Mouse (Mus musculus) small intestine, adult 2 months (tissue): ENCODE measurements at regions not wholly inside any gene's neighbourhood (a gene's known extent, or its start where the extent isn't known, plus 50 kb on each side); places are given as distances from the start of the nearest gene placed in this dataset.

Source experiments
- H3K27ac ChIP-seq: fragments of 200-500 bp; 2 replicates; pipeline ENCODE4 v1.5.1; 2012; ENCODE audit warnings: low read depth, low read length, control low read depth, inconsistent platforms; ENCODE audit not compliant: insufficient read depth
- H3K27me3 ChIP-seq: fragments of 200-500 bp; 2 replicates; pipeline ENCODE4 v1.6.1; 2012; ENCODE audit warnings: mild to moderate bottlenecking, moderate library complexity, low read length, inconsistent platforms; ENCODE audit not compliant: control insufficient read depth, insufficient read depth
- H3K36me3 ChIP-seq: fragments of 200-500 bp; 2 replicates; pipeline ENCODE4 v1.6.1; 2012; ENCODE audit warnings: mild to moderate bottlenecking, low read length, control low read depth, inconsistent platforms; ENCODE audit not compliant: control insufficient read depth, insufficient read depth
- H3K4me1 ChIP-seq: fragments of 200-500 bp; 2 replicates; pipeline ENCODE4 v1.6.1; 2012; ENCODE audit warnings: low read length, inconsistent platforms, mixed read lengths; ENCODE audit not compliant: control insufficient read depth, insufficient read depth, insufficient read length
- H3K4me3 ChIP-seq: fragments of 200-500 bp; 2 replicates; pipeline ENCODE4 v1.5.1; 2012; ENCODE audit warnings: low read depth, mild to moderate bottlenecking, control low read depth, inconsistent platforms, low read length, moderate library complexity
- CTCF ChIP-seq: fragments of 200-500 bp; IDR thresholded peaks from 2 replicates; pipeline ENCODE4 v1.5.1; 2012; ENCODE audit warnings: low read depth, mild to moderate bottlenecking, control low read depth, inconsistent platforms, low read length, moderate library complexity, mixed read lengths; ENCODE audit not compliant: insufficient replicate concordance, insufficient read length; ENCODE audit errors: extremely low read depth
- POLR2A ChIP-seq: fragments of 200-500 bp; IDR thresholded peaks from 2 replicates; pipeline ENCODE4 v1.6.1; 2012; ENCODE audit warnings: low read depth, mild to moderate bottlenecking, control low read depth, inconsistent platforms, low read length, moderate library complexity
- WGBS: fragments of 180-500 bp; shearing (Covaris S2); methylation state at CpG from one replicate; pipeline ENCODE4 v1.1.7; 2018; 5-methylcytosine and 5-hydroxymethylcytosine counted together

GRCm38 (mm10) chr2:46283929-46284598 lies 1166.9 kb upstream of the Zeb2 start:
- no peak for TF ChIP-seq POLR2A
- no peak for TF ChIP-seq CTCF
- 76% methylated on average over 5 of the region's 5 CpGs for WGBS
- Histone ChIP-seq H3K36me3 (no peaks in the 10 kb centered on the region), H3K27me3 (no peaks in the 10 kb centered on the region), H3K27ac (no peak overlapping the region), H3K4me3 (no peak overlapping the region), H3K4me1 (no peaks in the 10 kb centered on the region)

DNA sequence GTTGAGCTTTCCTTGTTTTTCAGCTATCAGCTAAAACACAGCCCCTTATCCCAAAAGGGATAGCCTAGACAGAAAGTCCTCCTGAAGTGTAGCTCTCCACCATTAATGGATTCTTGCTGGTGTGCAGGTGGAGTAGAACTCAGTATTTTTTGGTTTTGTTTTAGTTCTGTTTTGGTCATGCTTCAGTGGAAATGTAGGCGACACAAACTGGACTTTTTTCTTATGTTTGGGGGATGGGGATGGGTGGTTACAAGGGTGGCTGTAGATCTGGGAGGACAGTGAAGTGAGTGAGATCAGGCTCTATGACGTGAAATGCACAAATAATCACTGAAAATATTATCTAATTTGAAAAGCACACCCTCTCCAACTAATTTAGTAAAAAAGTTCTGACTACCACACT lies 1163.6 kb upstream of the Zeb2 start:
- Histone ChIP-seq H3K36me3 (no peaks in the 10 kb centered on the region), H3K4me3 (no peak overlapping the region), H3K27me3 (no peaks in the 10 kb centered on the region), H3K27ac (no peak overlapping the region), H3K4me1 (no peaks in the 10 kb centered on the region)
- TF ChIP-seq CTCF (no peak), POLR2A (no peak)
- WGBS: 70% methylated on average over 2 of the region's 2 CpGs

DNA sequence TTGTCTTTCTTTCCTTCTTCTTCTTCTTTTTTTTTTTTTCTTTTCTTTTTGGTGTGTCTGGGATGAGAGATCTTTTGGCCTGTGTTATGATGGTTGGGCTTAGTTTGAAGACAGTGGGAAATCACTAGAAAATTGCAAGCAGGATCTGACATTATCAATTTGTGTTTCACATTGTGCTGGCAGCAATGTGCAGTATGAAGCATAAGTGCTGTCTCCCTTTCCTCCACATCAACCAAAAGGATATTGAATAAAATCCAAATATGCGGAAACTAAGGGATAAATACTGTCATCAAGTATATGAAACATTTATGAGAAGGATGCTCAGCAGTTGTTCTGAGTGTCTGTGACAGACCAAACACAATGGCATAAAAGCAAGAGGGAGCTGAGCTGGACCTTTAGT lies 1144.4 kb upstream of the Zeb2 start:
- Histone ChIP-seq H3K27me3 (no peaks in the 10 kb centered on the region), H3K36me3 (no peaks in the 10 kb centered on the region), H3K4me3 (no peak overlapping the region), H3K27ac (no peak overlapping the region), H3K4me1 (no peaks in the 10 kb centered on the region)
- 81% methylated on average over 1 of the region's 1 CpGs for WGBS
- TF ChIP-seq CTCF: no peak
- TF ChIP-seq POLR2A: no peak

DNA sequence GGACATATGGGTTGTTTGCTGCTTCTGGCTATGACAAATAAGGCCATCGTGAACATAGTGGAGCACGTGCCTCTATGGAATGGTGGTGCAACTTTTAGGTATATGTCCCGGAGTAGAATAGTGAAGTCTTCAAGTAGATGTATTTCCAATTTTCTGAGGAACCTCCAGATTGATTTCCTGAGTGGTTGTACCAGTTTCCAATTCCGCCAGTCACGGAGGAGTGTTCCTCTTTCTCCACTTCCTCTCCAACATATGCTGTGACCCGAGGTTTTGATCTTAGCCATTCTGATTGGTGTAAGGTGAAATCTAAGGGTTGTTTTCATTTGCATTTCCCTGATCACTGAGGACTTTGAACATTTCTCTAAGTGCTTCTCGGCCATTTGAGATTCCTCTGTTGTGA lies 1134.4 kb upstream of the Zeb2 start:
- no peak overlapping the region for H3K4me3 ChIP-seq
- H3K27ac ChIP-seq: no peak overlapping the region
- no peaks in the 10 kb centered on the region for H3K4me1 ChIP-seq
- no peak for TF ChIP-seq CTCF
- TF ChIP-seq POLR2A: no peak
- 79% methylated on average over 7 of the region's 7 CpGs for WGBS
- no peaks in the 10 kb centered on the region for H3K36me3 ChIP-seq
- H3K27me3 ChIP-seq: no peaks in the 10 kb centered on the region

GRCm38 (mm10) chr2:46245717-46246116 lies 1128.5 kb upstream of the Zeb2 start:
- Histone ChIP-seq H3K36me3 (no peaks in the 10 kb centered on the region), H3K27me3 (no peaks in the 10 kb centered on the region), H3K4me3 (no peak overlapping the region), H3K27ac (no peak overlapping the region), H3K4me1 (no peaks in the 10 kb centered on the region)
- WGBS: 47% methylated on average over 3 of the region's 3 CpGs
- TF ChIP-seq POLR2A: no peak
- no peak for TF ChIP-seq CTCF

DNA sequence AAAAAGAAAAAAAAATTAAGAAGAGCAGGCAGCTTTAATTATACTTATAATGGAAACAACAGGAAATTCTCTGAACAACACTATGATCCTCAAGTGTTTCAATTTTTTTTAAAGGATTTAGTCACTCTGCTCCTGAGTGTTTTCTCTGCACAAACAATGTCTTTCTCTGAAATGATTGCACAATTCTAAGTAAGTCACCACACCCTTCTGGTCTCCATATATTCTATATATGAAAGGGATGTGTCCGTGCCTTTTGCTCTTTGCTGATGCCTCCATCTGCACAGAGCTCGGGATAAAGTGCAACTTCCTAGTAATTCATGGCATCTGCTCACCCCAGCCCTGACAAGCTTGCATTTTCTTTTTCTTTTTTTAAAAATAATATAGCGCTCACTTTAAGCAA lies 1127.5 kb upstream of the Zeb2 start:
- Histone ChIP-seq H3K27me3 (no peaks in the 10 kb centered on the region), H3K4me1 (no peaks in the 10 kb centered on the region), H3K27ac (no peak overlapping the region), H3K36me3 (no peaks in the 10 kb centered on the region), H3K4me3 (no peak overlapping the region)
- TF ChIP-seq CTCF: no peak
- no peak for TF ChIP-seq POLR2A
- 64% methylated on average over 3 of the region's 3 CpGs for WGBS

- no peak for TF ChIP-seq POLR2A
Observed at GRCm38 (mm10) chr2:46242806-46243205, 1125.6 kb upstream of the Zeb2 start.

DNA sequence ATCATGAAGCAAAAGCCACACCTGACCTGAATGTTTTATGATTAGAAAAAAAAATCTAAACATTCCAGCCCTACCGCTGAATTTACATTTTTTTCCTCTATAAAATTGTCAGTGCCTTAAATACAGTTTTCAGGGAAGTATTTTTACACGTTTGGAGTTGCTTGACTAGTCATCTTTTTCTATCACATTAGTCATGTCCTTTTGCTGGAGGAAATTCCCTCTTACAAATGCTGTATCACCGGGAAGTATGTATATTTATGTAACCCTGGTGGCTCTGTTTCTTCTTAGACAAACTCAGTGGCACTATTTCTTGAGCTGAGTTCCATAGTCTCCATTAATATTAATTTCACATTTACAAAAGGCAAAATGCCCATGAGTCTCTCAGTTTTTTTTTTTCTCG lies 1122.7 kb upstream of the Zeb2 start:
- no peak overlapping the region for H3K27ac ChIP-seq
- TF ChIP-seq POLR2A: no peak
- no peak for TF ChIP-seq CTCF
- no peaks in the 10 kb centered on the region for H3K27me3 ChIP-seq
- no peak overlapping the region for H3K4me3 ChIP-seq
- H3K4me1 ChIP-seq: no peaks in the 10 kb centered on the region
- 67% methylated on average over 4 of the region's 4 CpGs for WGBS
- no peaks in the 10 kb centered on the region for H3K36me3 ChIP-seq

More at GRCm38 (mm10) chr2:46242806-46243205, 1125.6 kb upstream of the Zeb2 start:
- H3K27ac ChIP-seq: no peak overlapping the region
- no peaks in the 10 kb centered on the region for H3K27me3 ChIP-seq
- H3K4me3 ChIP-seq: no peak overlapping the region
- H3K4me1 ChIP-seq: no peaks in the 10 kb centered on the region
- no peaks in the 10 kb centered on the region for H3K36me3 ChIP-seq
